Mouse (Mus musculus) bone marrow macrophage, adult 2 months (primary cell): Measurements from ENCODE around the gene Tmem56. TPM values are rescaled to one million over a fixed set of nuclear protein-coding genes. Genes with fewer than 3 reads are reported as not detected.

Source experiments
- H3K27ac ChIP-seq: 2 replicates; pipeline ENCODE4 v1.5.1; 2012; ENCODE audit warnings: low read depth, low read length; ENCODE audit not compliant: insufficient read depth
- H3K4me1 ChIP-seq: 2 replicates; pipeline ENCODE4 v1.6.1; 2012; ENCODE audit warnings: low read length; ENCODE audit not compliant: control insufficient read depth, insufficient read depth
- H3K4me3 ChIP-seq: 2 replicates; pipeline ENCODE4 v1.5.1; 2012; ENCODE audit warnings: mild to moderate bottlenecking, low read length, moderate library complexity; ENCODE audit not compliant: insufficient read depth
- CTCF ChIP-seq: IDR thresholded peaks from 2 replicates; pipeline ENCODE4 v1.5.1; 2012; ENCODE audit warnings: low read depth, mild to moderate bottlenecking, low read length, moderate library complexity
- POLR2A ChIP-seq: IDR thresholded peaks from 2 replicates; pipeline ENCODE4 v1.6.1; 2012; ENCODE audit warnings: mild to moderate bottlenecking, low read depth, low read length, borderline replicate concordance
- polyA plus RNA-seq: library from polyadenylated mRNA; stranded (reverse); fragments of >200 nt; gene quantifications from 2 replicates; pipeline ENCODE4 v1.2.4, GENCODE M21; 2012; ENCODE audit not compliant: missing spikeins, insufficient read depth, insufficient read length

Gene Tmem56
- polyA plus RNA-seq, 1 experiment: not detected

GRCm38 (mm10) chr3:121176011-121176410 is 106.9 kb downstream of the Tmem56 start:
- Histone ChIP-seq H3K4me3 (no peak overlapping the region), H3K27ac (no peak overlapping the region), H3K4me1 (peaks cover 3% of the 10 kb centered on the region)
- TF ChIP-seq CTCF: no peak
- TF ChIP-seq POLR2A: no peak

GRCm38 (mm10) chr3:121174248-121174945 is 108.5 kb downstream of the Tmem56 start:
- Histone ChIP-seq H3K4me1 (peaks cover 6% of the 10 kb centered on the region), H3K27ac (no peak overlapping the region), H3K4me3 (no peak overlapping the region)
- TF ChIP-seq CTCF (no peak), POLR2A (no peak)

GRCm38 (mm10) chr3:121172718-121173117 is 110.2 kb downstream of the Tmem56 start:
- Histone ChIP-seq H3K27ac (no peak overlapping the region), H3K4me1 (peaks cover 6% of the 10 kb centered on the region), H3K4me3 (no peak overlapping the region)
- TF ChIP-seq POLR2A (no peak), CTCF (no peak)

GRCm38 (mm10) chr3:121171872-121172265 is 111.0 kb downstream of the Tmem56 start:
- H3K4me1 ChIP-seq: peaks cover 6% of the 10 kb centered on the region
- peak overlapping the region; percentile 37; the same call in 1 of the 2 replicates for H3K4me3 ChIP-seq
- TF ChIP-seq CTCF (no peak), POLR2A (no peak)
- no peak overlapping the region for H3K27ac ChIP-seq

GRCm38 (mm10) chr3:121171243-121171871 is 111.5 kb downstream of the Tmem56 start, which contains the start of gene Rwdd3:
Gene Rwdd3, minus strand, starts transcription at chr3:121171695.
- H3K4me3 ChIP-seq: peak within 1 kb of the TSS; percentile 87
- TF ChIP-seq POLR2A (no peak), CTCF (peak; percentile 49)
- no peak within 1 kb of the TSS for H3K27ac ChIP-seq
- H3K4me1 ChIP-seq: peaks cover 6% of the 10 kb centered on the region

GRCm38 (mm10) chr3:121170631-121171030 is 112.3 kb downstream of the Tmem56 start:
- TF ChIP-seq POLR2A (no peak), CTCF (no peak)
- H3K4me1 ChIP-seq: peaks cover 6% of the 10 kb centered on the region
- no peak overlapping the region for H3K27ac ChIP-seq
- H3K4me3 ChIP-seq: peak overlapping the region; percentile 4; the same call in 1 of the 2 replicates

- H3K27ac ChIP-seq: no peak overlapping the region
- no peak overlapping the region for H3K4me3 ChIP-seq
- peaks cover 6% of the 10 kb centered on the region for H3K4me1 ChIP-seq
- no peak for TF ChIP-seq POLR2A
- no peak for TF ChIP-seq CTCF
Observed at GRCm38 (mm10) chr3:121169092-121169942, 113.6 kb downstream of the Tmem56 start.

GRCm38 (mm10) chr3:121168581-121168980 is 114.3 kb downstream of the Tmem56 start:
- no peak for TF ChIP-seq POLR2A
- no peak for TF ChIP-seq CTCF
- H3K4me3 ChIP-seq: no peak overlapping the region
- H3K27ac ChIP-seq: no peak overlapping the region
- peaks cover 6% of the 10 kb centered on the region for H3K4me1 ChIP-seq

- H3K27ac ChIP-seq: no peak overlapping the region
- H3K4me1 ChIP-seq: peaks cover 8% of the 10 kb centered on the region
- H3K4me3 ChIP-seq: no peak overlapping the region
- peak; percentile 68 for TF ChIP-seq CTCF
- no peak for TF ChIP-seq POLR2A
Observed at GRCm38 (mm10) chr3:121163271-121163819, 119.6 kb downstream of the Tmem56 start.

GRCm38 (mm10) chr3:121161661-121162060 is 121.2 kb downstream of the Tmem56 start:
- Histone ChIP-seq H3K27ac (no peak overlapping the region), H3K4me3 (no peak overlapping the region), H3K4me1 (peaks cover 8% of the 10 kb centered on the region)
- no peak for TF ChIP-seq POLR2A
- TF ChIP-seq CTCF: no peak
